Mouse (Mus musculus) CH12.LX (cell line): ENCODE data around the gene Asic1. TPM values are rescaled to one million over a fixed set of nuclear protein-coding genes. Genes with fewer than 3 reads are reported as not detected.

Experiments used
- DNase-seq: peaks from one replicate; pipeline ENCODE4 v3.0.0-alpha.2; 2013; ENCODE audit errors: extremely low read depth
- H3K27ac ChIP-seq: 2 replicates; pipeline ENCODE4 v1.5.1; 2012; ENCODE audit warnings: low read depth, mild to moderate bottlenecking, control low read depth, moderate library complexity; ENCODE audit not compliant: insufficient read depth
- H3K27me3 ChIP-seq: replicated peaks from 2 replicates; pipeline ENCODE3; 2012; ENCODE audit warnings: inconsistent platforms
- H3K36me3 ChIP-seq, 2 experiments: replicated peaks in 1 of 2; 2 replicates each; pipeline versions ENCODE3 to v1.6.1; 2012; ENCODE audit warnings: inconsistent platforms in 1 of 2, low read length in 1 of 2, mild to moderate bottlenecking in 1 of 2, mixed read lengths in 1 of 2, moderate library complexity in 1 of 2; ENCODE audit not compliant: control insufficient read depth in 1 of 2, insufficient read depth in 1 of 2
- H3K4me1 ChIP-seq, 2 experiments: 2 replicates each; pipeline ENCODE4 v1.6.1; 2012; ENCODE audit warnings: inconsistent platforms in 1 of 2, moderate library complexity in 1 of 2; ENCODE audit not compliant: insufficient read depth in 2 of 2, control insufficient read depth in 1 of 2
- H3K4me2 ChIP-seq: 2 replicates; pipeline ENCODE4 v1.6.1; 2012; ENCODE audit warnings: low read depth, mild to moderate bottlenecking, control low read depth; ENCODE audit not compliant: poor library complexity, insufficient read depth, severe bottlenecking
- H3K4me3 ChIP-seq, 3 experiments: fragments of 150-350 bp in 1 of 3; sonication (generic) in 1 of 3; replicated peaks in 1 of 3; 2 replicates each; pipeline versions ENCODE3 to v1.5.1; 2011 to 2012; ENCODE audit warnings: low read depth in 2 of 3, low read length in 2 of 3, mild to moderate bottlenecking in 2 of 3, moderate library complexity in 2 of 3, control low read depth in 1 of 3, improper control_type of control experiment in 1 of 3, inconsistent platforms in 1 of 3, mixed read lengths in 1 of 3; ENCODE audit not compliant: poor library complexity in 1 of 3
- H3K79me2 ChIP-seq: replicated peaks from 2 replicates; pipeline ENCODE4 v1.6.1; 2012; ENCODE audit warnings: mild to moderate bottlenecking, moderate library complexity; ENCODE audit not compliant: control insufficient read depth, poor library complexity, insufficient read depth, severe bottlenecking; ENCODE audit errors: extremely low read depth
- H3K9ac ChIP-seq: 2 replicates; pipeline ENCODE4 v1.6.1; 2012; ENCODE audit warnings: low read depth, mild to moderate bottlenecking, control low read depth, moderate library complexity; ENCODE audit not compliant: insufficient read depth
- H3K9me3 ChIP-seq: replicated peaks from 2 replicates; pipeline ENCODE3; 2012; ENCODE audit warnings: low read length, inconsistent platforms, mixed read lengths
- BHLHE40 ChIP-seq: IDR thresholded peaks from 2 replicates; pipeline ENCODE4 v1.6.1; 2011; ENCODE audit warnings: mild to moderate bottlenecking, low read depth, low read length, improper control_type of control experiment
- CHD1 ChIP-seq: IDR thresholded peaks from 2 replicates; pipeline ENCODE4 v1.6.1; 2012; ENCODE audit warnings: low read depth, low read length, improper control_type of control experiment, inconsistent platforms
- CHD2 ChIP-seq: IDR thresholded peaks from 2 replicates; pipeline ENCODE4 v1.6.1; 2011; ENCODE audit warnings: low read length, improper control_type of control experiment
- E2F4 ChIP-seq: IDR thresholded peaks from 2 replicates; pipeline ENCODE4 v1.6.1; 2011; ENCODE audit warnings: low read depth, low read length, improper control_type of control experiment; ENCODE audit not compliant: insufficient replicate concordance
- EP300 ChIP-seq: IDR thresholded peaks from 2 replicates; pipeline ENCODE4 v1.6.1; 2011; ENCODE audit warnings: low read length, improper control_type of control experiment
- HCFC1 ChIP-seq: IDR thresholded peaks from 2 replicates; pipeline ENCODE4 v1.6.1; 2012; ENCODE audit warnings: low read depth, mild to moderate bottlenecking, inconsistent platforms, low read length, improper control_type of control experiment
- JUN ChIP-seq: IDR thresholded peaks from 2 replicates; pipeline ENCODE4 v1.6.1; 2011; ENCODE audit warnings: low read depth, mild to moderate bottlenecking, low read length, improper control_type of control experiment, moderate library complexity; ENCODE audit not compliant: insufficient read depth
- KAT2A ChIP-seq: IDR thresholded peaks from 2 replicates; pipeline ENCODE4 v1.6.1; 2012; ENCODE audit warnings: low read length, improper control_type of control experiment, inconsistent platforms; ENCODE audit not compliant: insufficient replicate concordance
- MAX ChIP-seq: IDR thresholded peaks from 2 replicates; pipeline ENCODE4 v1.6.1; 2011; ENCODE audit warnings: low read length, improper control_type of control experiment
- MXI1 ChIP-seq: IDR thresholded peaks from 2 replicates; pipeline ENCODE4 v1.6.1; 2011; ENCODE audit warnings: mild to moderate bottlenecking, low read depth, low read length, improper control_type of control experiment
- MYC ChIP-seq: IDR thresholded peaks from 2 replicates; pipeline ENCODE4 v1.6.1; 2011; ENCODE audit warnings: low read depth, mild to moderate bottlenecking, improper control_type of control experiment, low read length
- NRF1 ChIP-seq: IDR thresholded peaks from 2 replicates; pipeline ENCODE4 v1.6.1; 2014; ENCODE audit warnings: low read depth, mild to moderate bottlenecking, inconsistent platforms, low read length, improper control_type of control experiment, moderate library complexity
- POLR2A ChIP-seq: IDR thresholded peaks from 2 replicates; pipeline ENCODE4 v1.6.1; 2011; ENCODE audit warnings: low read depth, mild to moderate bottlenecking, improper control_type of control experiment, low read length
- POLR2AphosphoS2 ChIP-seq: IDR thresholded peaks from 2 replicates; pipeline ENCODE4 v1.6.1; 2011; ENCODE audit warnings: low read depth, low read length, improper control_type of control experiment
- RAD21 ChIP-seq: IDR thresholded peaks from 2 replicates; pipeline ENCODE4 v1.6.1; 2011; ENCODE audit warnings: low read depth, mild to moderate bottlenecking, low read length, improper control_type of control experiment, moderate library complexity
- SMC3 ChIP-seq: IDR thresholded peaks from 2 replicates; pipeline ENCODE4 v1.6.1; 2011; ENCODE audit warnings: low read depth, low read length, improper control_type of control experiment
- TCF12 ChIP-seq: IDR thresholded peaks from 2 replicates; pipeline ENCODE4 v1.6.1; 2014; ENCODE audit warnings: low read depth, mild to moderate bottlenecking, inconsistent platforms, low read length, improper control_type of control experiment
- USF2 ChIP-seq: conservative IDR thresholded peaks from 2 replicates; pipeline ENCODE4 v1.6.1; 2011; ENCODE audit warnings: low read depth, low read length, improper control_type of control experiment
- dilution Hi-C: fragments of 300-500 bp; cut with MboI; formaldehyde crosslinking; loops from 2 replicates; pipeline ENCODE4 v1.14.3; 2020; ENCODE audit warnings: low sequenced_read_pairs; ENCODE audit not compliant: extremely low pct_unique_long_range_greater_than_20kb, extremely low pct_ligation_motif_present
- in situ Hi-C: fragments of 300-500 bp; cut with MboI; formaldehyde crosslinking; loops from 3 replicates; pipeline ENCODE4 v1.14.3; 2019; ENCODE audit warnings: low sequenced_read_pairs, low pct_ligation_motif_present, low pct_unique_long_range_greater_than_20kb, mixed read lengths
- polyA plus RNA-seq: library from polyadenylated mRNA; unstranded; fragments of >175 nt; gene quantifications from 2 replicates; pipeline ENCODE4 v1.2.1, GENCODE M21; 2012; ENCODE audit warnings: low read depth; ENCODE audit not compliant: insufficient read length
- total RNA-seq, 2 experiments: library from RNA; depleted of rRNA; stranded (reverse); fragments of 300-350 nt in 1 of 2; fragments of >200 nt in 1 of 2; gene quantifications; 2 replicates each; pipeline ENCODE4 v1.2.3; 2012 to 2014

Asic1 gene
- total and polyA plus RNA-seq, 3 experiments = 0.47 to 0.94 TPM; not detected in 1

- H3K9me3 ChIP-seq = no peaks in the 10 kb centered on the region
- in situ Hi-C loops (no loop called here), dilution Hi-C loops (no loop called here)
- peak overlapping the region; percentile 87 for H3K4me2 ChIP-seq
- H3K27me3 ChIP-seq = no peaks in the 10 kb centered on the region
- H3K9ac ChIP-seq = 0 out of 2 replicates have a peak overlapping the region, but pooled peaks have one; percentile 23
- H3K36me3 ChIP-seq = peaks cover 5 to 42% of the 10 kb centered on the region in 2 experiments
- peak overlapping the region in 1 of 3 experiments; percentile 10 for H3K4me3 ChIP-seq
- H3K79me2 ChIP-seq = peaks cover 68% of the 10 kb centered on the region
- H3K4me1 ChIP-seq = peaks cover 18 to 74% of the 10 kb centered on the region in 2 experiments
- H3K27ac ChIP-seq = no peak overlapping the region
- no peak for TF ChIP-seq HCFC1
- peak; percentile 85 for TF ChIP-seq BHLHE40
- no peak for TF ChIP-seq EP300
- no peak for TF ChIP-seq KAT2A
- TF ChIP-seq CHD2 = no peak
- no peak for TF ChIP-seq E2F4
- TF ChIP-seq NRF1 = no peak
- TF ChIP-seq MAX = peak; percentile 92
- peak; percentile 4; the same call in 1 of the 2 replicates for TF ChIP-seq TCF12
- TF ChIP-seq MYC = peak; percentile 92; the same call in 1 of the 2 replicates
- no peak for TF ChIP-seq USF2
- TF ChIP-seq JUN = no peak
- TF ChIP-seq MXI1 = peak; percentile 96
- DNase-seq = peak; percentile 73
Observed at GRCm38 (mm10) chr15:99644776-99645175, 25.4 kb upstream of the Asic1 start.

GRCm38 (mm10) chr15:99648326-99648725 lies 21.8 kb upstream of the Asic1 start:
- no peak overlapping the region for H3K27ac ChIP-seq
- peaks cover 18 to 84% of the 10 kb centered on the region in 2 experiments for H3K4me1 ChIP-seq
- in situ Hi-C loops (no loop called here), dilution Hi-C loops (no loop called here)
- H3K4me3 ChIP-seq = no peak overlapping the region
- H3K9me3 ChIP-seq = no peaks in the 10 kb centered on the region
- peaks cover 0 to 14% of the 10 kb centered on the region in 2 experiments for H3K36me3 ChIP-seq
- DNase-seq = no peak
- H3K4me2 ChIP-seq = peak overlapping the region; percentile 75; the same call in 1 of the 2 replicates
- H3K9ac ChIP-seq = no peak overlapping the region
- peaks cover 74% of the 10 kb centered on the region for H3K79me2 ChIP-seq
- TF ChIP-seq POLR2AphosphoS2 (no peak), NRF1 (no peak), RAD21 (no peak), CHD1 (no peak), MAX (no peak), JUN (no peak), HCFC1 (no peak), MYC (no peak), KAT2A (no peak), SMC3 (no peak), POLR2A (no peak), TCF12 (no peak)
- no peaks in the 10 kb centered on the region for H3K27me3 ChIP-seq
